Comparison of ENCODE assay signal across 9 mouse cellular contexts in genomic region chrX:153695782-153696395, GRCm38 (mm10). TPM values are rescaled to one million over a fixed set of nuclear protein-coding genes. Genes with fewer than 3 reads are reported as not detected.
A peak's percentile ranks its signal among the peaks of the same experiment; 100 is the strongest.
DNase-seq lines count a peak whose midpoint lies in the region; ATAC-seq lines count a peak whose summit lies in the region.
"Had no signal": no experiment of that assay in that cellular context is flagged by ENCODE, and none has a peak within 500 bp of the region (broad histone marks: within the 10 kb centered on the region; RNA-seq: fewer than 3 reads in every experiment).

Gene Kctd12b (minus strand): TSS chrX:153696391.

- no peaks in the 10 kb centered on the region for H3K9me3 ChIP-seq in embryonic facial prominence, embryonic 11.5 days (replicated peaks; ENCODE audit: control insufficient read depth, low read length)
- no peaks in the 10 kb centered on the region for H3K9me3 ChIP-seq in heart, embryonic 14.5 days (ENCODE audit: control insufficient read depth, low read length)
- no peaks in the 10 kb centered on the region for H3K9me3 ChIP-seq in kidney, embryonic 16.5 days (ENCODE audit: low read length)
- no peaks in the 10 kb centered on the region for H3K9me3 ChIP-seq in stomach, embryonic 15.5 days

- WGBS in embryonic facial prominence, embryonic 11.5 days: 31% methylated on average over 11 of the region's 11 CpGs
- WGBS in heart, embryonic 14.5 days: 21% methylated on average over 11 of the region's 11 CpGs
- 29% methylated on average over 11 of the region's 11 CpGs for WGBS in kidney, embryonic 16.5 days
- 23% methylated on average over 11 of the region's 11 CpGs for WGBS in stomach, embryonic 15.5 days

- no peaks in the 10 kb centered on the region for H3K36me3 ChIP-seq in embryonic facial prominence, embryonic 11.5 days (replicated peaks; ENCODE audit: control insufficient read depth, insufficient read depth, low read depth, low read length)
- H3K36me3 ChIP-seq in heart, embryonic 14.5 days (ENCODE audit: control insufficient read depth, insufficient read depth, low read length): no peaks in the 10 kb centered on the region
- no peaks in the 10 kb centered on the region for H3K36me3 ChIP-seq in kidney, embryonic 16.5 days (ENCODE audit: insufficient read depth, low read length)
- no peaks in the 10 kb centered on the region for H3K36me3 ChIP-seq in stomach, embryonic 15.5 days

- H3K4me3 ChIP-seq in embryonic facial prominence, embryonic 11.5 days (ENCODE audit: low read depth, low read length): peak within 1 kb of the TSS; percentile 26
- peak within 1 kb of the TSS; percentile 44 to 57 for H3K4me3 ChIP-seq in heart, embryonic 14.5 days (ENCODE audit: control insufficient read depth in 1 of 2, insufficient read depth in 1 of 2, low read depth in 1 of 2, low read length in 2 of 2)
- peak within 1 kb of the TSS; percentile 48 for H3K4me3 ChIP-seq in kidney, embryonic 16.5 days (ENCODE audit: low read length)
- H3K4me3 ChIP-seq in stomach, embryonic 15.5 days (replicated peaks): peak within 1 kb of the TSS; percentile 38

- no peaks in the 10 kb centered on the region for H3K27me3 ChIP-seq in embryonic facial prominence, embryonic 11.5 days (ENCODE audit: control insufficient read depth, insufficient read depth, low read length)
- no peaks in the 10 kb centered on the region for H3K27me3 ChIP-seq in heart, embryonic 14.5 days (ENCODE audit: control insufficient read depth, insufficient read depth, low read length)
- no peaks in the 10 kb centered on the region; the same call in 1 of the 2 replicates for H3K27me3 ChIP-seq in kidney, embryonic 16.5 days (ENCODE audit: insufficient read depth, low read length)
- H3K27me3 ChIP-seq in stomach, embryonic 15.5 days (replicated peaks): no peaks in the 10 kb centered on the region
- H3K27me3 ChIP-seq: CH12.LX had no signal

- peak within 1 kb of the TSS; percentile 62 for H3K27ac ChIP-seq in embryonic facial prominence, embryonic 11.5 days (replicated peaks; ENCODE audit: low read depth, low read length)
- peak within 1 kb of the TSS; percentile 69 to 85 for H3K27ac ChIP-seq in heart, embryonic 14.5 days (replicated peaks in 1 of 2; ENCODE audit: control insufficient read depth in 1 of 2, insufficient read depth in 1 of 2, low read depth in 2 of 2, low read length in 2 of 2)
- peak within 1 kb of the TSS; percentile 73 for H3K27ac ChIP-seq in kidney, embryonic 16.5 days (ENCODE audit: low read length)
- H3K27ac ChIP-seq in stomach, embryonic 15.5 days: peak within 1 kb of the TSS; percentile 67; the same call in 1 of the 2 replicates

- ATAC-seq in embryonic facial prominence, embryonic 11.5 days (replicated peaks; ENCODE audit: insufficient number of reproducible peaks, low FRiP score, low TSS enrichment, low read depth): peak; percentile 67; the same call in 1 of the 2 replicates
- no peak for ATAC-seq in heart, embryonic 14.5 days (ENCODE audit: insufficient number of reproducible peaks, insufficient read depth, low FRiP score, low read depth)
- peak; percentile 85; the same call in 1 of the 2 replicates for ATAC-seq in kidney, embryonic 16.5 days (ENCODE audit: low FRiP score, low TSS enrichment)
- no peak; the same call in 1 of the 2 replicates for ATAC-seq in stomach, embryonic 15.5 days (ENCODE audit: insufficient read depth, low FRiP score, low read depth)

- peak; percentile 2 for DNase-seq in gastrocnemius, adult 18-20 months (ENCODE audit: low spot score)
- no peak for DNase-seq in gastrocnemius, adult 8-10 months (ENCODE audit: low spot score in 2 of 2)
- peak; percentile 30 for DNase-seq in embryonic facial prominence, embryonic 11.5 days (ENCODE audit: low spot score)
- DNase-seq in lung, postnatal 4 days: peak; percentile 25 to 30
- no peak for DNase-seq in layer of hippocampus, adult 11-12 months (ENCODE audit: low spot score)

- H3K9ac ChIP-seq in embryonic facial prominence, embryonic 11.5 days (replicated peaks; ENCODE audit: low read length): peak within 1 kb of the TSS; percentile 46
- H3K9ac ChIP-seq in heart, embryonic 14.5 days (ENCODE audit: low read length): peak within 1 kb of the TSS; percentile 51
- H3K9ac ChIP-seq in kidney, embryonic 16.5 days (replicated peaks; ENCODE audit: low read length): peak within 1 kb of the TSS; percentile 51
- no peak within 1 kb of the TSS for H3K9ac ChIP-seq in stomach, embryonic 15.5 days

- H3K4me2 ChIP-seq in embryonic facial prominence, embryonic 11.5 days (ENCODE audit: low read depth, low read length): peak within 1 kb of the TSS; percentile 25
- H3K4me2 ChIP-seq in heart, embryonic 14.5 days (ENCODE audit: low read length): peak within 1 kb of the TSS; percentile 58
- H3K4me2 ChIP-seq in kidney, embryonic 16.5 days (replicated peaks; ENCODE audit: low read depth, low read length): peak within 1 kb of the TSS; percentile 45
- peak within 1 kb of the TSS; percentile 41 for H3K4me2 ChIP-seq in stomach, embryonic 15.5 days

- no peaks in the 10 kb centered on the region for H3K4me1 ChIP-seq in embryonic facial prominence, embryonic 11.5 days (ENCODE audit: control insufficient read depth, insufficient read depth, low read length)
- no peaks in the 10 kb centered on the region for H3K4me1 ChIP-seq in heart, embryonic 14.5 days (ENCODE audit: control insufficient read depth in 2 of 2, insufficient read depth in 2 of 2, low read length in 2 of 2)
- H3K4me1 ChIP-seq in kidney, embryonic 16.5 days (ENCODE audit: insufficient read depth, low read length): no peaks in the 10 kb centered on the region
- no peaks in the 10 kb centered on the region for H3K4me1 ChIP-seq in stomach, embryonic 15.5 days

RNA-seq across cellular contexts. Expression of gene Kctd12b, which starts in this region (rescaled TPM):
- 1 to 10 TPM in 1 of 2 experiments, under 1 TPM in 1; 0.73 to 1.7 TPM for total RNA-seq in gastrocnemius, adult 18-20 months (2021)
- 1 to 10 TPM; 1.3 to 2.0 (median 1.5) TPM for total RNA-seq in gastrocnemius, adult 8-10 months (2022)
- polyA plus RNA-seq in embryonic facial prominence, embryonic 11.5 days (2014; fragmentation: Nextera tagmentation; extraction: Ambion mirVana): 8.3 TPM in 2 replicates
- polyA plus RNA-seq in heart, embryonic 14.5 days (2014; fragmentation: Nextera tagmentation; extraction: Ambion mirVana): 4.5 and 5.3 TPM in 2 replicates
- 10.8 and 11.0 TPM in 2 replicates for polyA plus RNA-seq in kidney, embryonic 16.5 days (2015; fragmentation: Nextera tagmentation; extraction: Ambion mirVana)
- 5.2 and 5.4 TPM in 2 replicates for polyA plus RNA-seq in stomach, embryonic 15.5 days (2015; fragmentation: Nextera tagmentation; extraction: Ambion mirVana)
- total RNA-seq: CH12.LX had no signal

Comparison
In these comparisons a context has a peak if more than half of its experiments do, and no peak if none do; other contexts are left out.
1. DNase-seq: peak in gastrocnemius, adult 18-20 months (single experiment), embryonic facial prominence, embryonic 11.5 days (single experiment) and lung, postnatal 4 days (2 of 2); none in gastrocnemius, adult 8-10 months (0 of 2) and layer of hippocampus, adult 11-12 months (single experiment).
2. ATAC-seq: peak in embryonic facial prominence, embryonic 11.5 days (single experiment) and kidney, embryonic 16.5 days (single experiment); none in heart, embryonic 14.5 days (single experiment) and stomach, embryonic 15.5 days (single experiment).
3. Peak in every context shown above with its lines, with median percentiles within 50 percentile points of each other: H3K27ac ChIP-seq, H3K4me2 ChIP-seq and H3K4me3 ChIP-seq.